23 mouse cellular contexts compared by ENCODE assay signal in the genomic region with DNA sequence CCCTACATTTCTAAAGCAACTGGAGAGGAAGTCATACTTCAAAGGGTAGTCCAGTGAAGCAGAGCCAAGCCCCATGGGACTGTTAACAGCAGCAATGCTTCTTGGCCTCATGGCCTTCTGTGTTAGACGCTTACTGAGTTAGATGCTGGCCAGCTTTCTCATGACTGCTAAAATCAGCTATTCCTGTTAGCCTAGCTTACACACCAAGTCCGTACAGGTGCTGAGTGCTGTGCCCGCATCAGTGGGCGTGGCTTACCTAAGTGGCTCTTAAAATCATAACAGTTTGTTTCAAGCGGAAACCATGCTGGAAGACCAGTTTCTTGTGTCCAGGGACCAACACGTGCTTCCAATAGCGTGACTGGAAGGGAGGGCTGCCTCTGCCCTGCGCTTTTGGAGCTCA.
DNase-seq lines count a peak whose midpoint lies in the region; ATAC-seq and TF ChIP-seq lines count a peak whose summit lies in the region.
"Had no signal": no experiment of that assay in that cellular context is flagged by ENCODE, and none has a peak within 500 bp of the region (broad histone marks: within the 10 kb centered on the region; RNA-seq: fewer than 3 reads in every experiment).

No protein-coding gene starts in this region.

- no peaks in the 10 kb centered on the region for H3K4me1 ChIP-seq in kidney, postnatal 0 days (replicated peaks; ENCODE audit: insufficient read depth, low read length)
- H3K4me1 ChIP-seq in kidney, embryonic 14.5 days (ENCODE audit: control insufficient read depth, insufficient read depth, low read length): peaks cover 4% of the 10 kb centered on the region; the same call in 1 of the 2 replicates
- H3K4me1 ChIP-seq in lung, adult 2 months (ENCODE audit: control insufficient read depth, insufficient read depth, low read length): no peaks in the 10 kb centered on the region
- no peaks in the 10 kb centered on the region for H3K4me1 ChIP-seq in lung, postnatal 0 days (ENCODE audit: insufficient read depth, low read depth, low read length)
- H3K4me1 ChIP-seq: forebrain, embryonic 13.5 days; hindbrain, embryonic 13.5 days had no signal

- no peak overlapping the region for H3K27ac ChIP-seq in kidney, postnatal 0 days
- H3K27ac ChIP-seq in kidney, embryonic 14.5 days (ENCODE audit: low read depth, low read length): no peak overlapping the region
- no peak overlapping the region for H3K27ac ChIP-seq in lung, postnatal 0 days (ENCODE audit: low read length)
- H3K27ac ChIP-seq: forebrain, embryonic 13.5 days; heart, embryonic 15.5 days; hindbrain, embryonic 13.5 days; liver, embryonic 14.5 days; stomach, postnatal 0 days had no signal

- no peak for TF ChIP-seq CTCF in kidney, postnatal 0 days (IDR thresholded peaks at IDR 0.05; ENCODE audit: low read depth)
- no peak for TF ChIP-seq CTCF in lung, adult 2 months (IDR thresholded peaks at IDR 0.05; ENCODE audit: insufficient read depth, low read length)
- TF ChIP-seq CTCF in lung, postnatal 0 days (IDR thresholded peaks at IDR 0.05): no peak

- H3K27me3 ChIP-seq in kidney, postnatal 0 days (ENCODE audit: insufficient read depth, low read length): no peaks in the 10 kb centered on the region
- H3K27me3 ChIP-seq in kidney, embryonic 14.5 days (ENCODE audit: control insufficient read depth, insufficient read depth, low read length): no peaks in the 10 kb centered on the region
- no peaks in the 10 kb centered on the region for H3K27me3 ChIP-seq in lung, postnatal 0 days (replicated peaks; ENCODE audit: insufficient read depth, low read length)
- H3K27me3 ChIP-seq: forebrain, embryonic 13.5 days; heart, embryonic 15.5 days; hindbrain, embryonic 13.5 days had no signal

- no peak overlapping the region for H3K4me2 ChIP-seq in kidney, postnatal 0 days (ENCODE audit: low read length)
- H3K4me2 ChIP-seq in kidney, embryonic 14.5 days (replicated peaks; ENCODE audit: low read depth, low read length): no peak overlapping the region
- no peak overlapping the region for H3K4me2 ChIP-seq in lung, postnatal 0 days (replicated peaks; ENCODE audit: low read depth, low read length)
- H3K4me2 ChIP-seq: forebrain, embryonic 13.5 days; heart, embryonic 15.5 days; hindbrain, embryonic 13.5 days had no signal

- H3K36me3 ChIP-seq in kidney, postnatal 0 days (ENCODE audit: insufficient read depth, low read length): no peaks in the 10 kb centered on the region
- no peaks in the 10 kb centered on the region for H3K36me3 ChIP-seq in kidney, embryonic 14.5 days (ENCODE audit: control insufficient read depth, insufficient read depth, low read length)
- no peaks in the 10 kb centered on the region for H3K36me3 ChIP-seq in lung, postnatal 0 days (ENCODE audit: insufficient read depth, low read length)
- H3K36me3 ChIP-seq: heart, embryonic 15.5 days; hindbrain, embryonic 13.5 days had no signal

- no peak for TF ChIP-seq POLR2A in lung, adult 2 months (IDR thresholded peaks at IDR 0.05; ENCODE audit: borderline replicate concordance, extremely low read depth, low read depth, low read length)

- ATAC-seq in kidney, postnatal 0 days (replicated peaks; ENCODE audit: low FRiP score, low read depth): no peak
- ATAC-seq in kidney, embryonic 14.5 days (ENCODE audit: low FRiP score, low TSS enrichment): no peak
- ATAC-seq in lung, postnatal 0 days: peak; percentile 41
- ATAC-seq: forebrain, embryonic 13.5 days; intestine, embryonic 16.5 days had no signal

- WGBS in kidney, postnatal 0 days: 70% methylated on average over 8 of the region's 8 CpGs
- WGBS in kidney, embryonic 14.5 days: 73% methylated on average over 8 of the region's 8 CpGs
- WGBS in lung, adult 2 months: 65% methylated on average over 8 of the region's 8 CpGs
- 58% methylated on average over 8 of the region's 8 CpGs for WGBS in lung, postnatal 0 days

- no peak overlapping the region for H3K9ac ChIP-seq in kidney, postnatal 0 days (ENCODE audit: low read depth, low read length)
- H3K9ac ChIP-seq in kidney, embryonic 14.5 days (ENCODE audit: low read depth, low read length): no peak overlapping the region
- no peak overlapping the region for H3K9ac ChIP-seq in lung, postnatal 0 days (replicated peaks; ENCODE audit: low read depth)
- H3K9ac ChIP-seq: forebrain, embryonic 13.5 days; heart, embryonic 15.5 days; hindbrain, embryonic 13.5 days; liver, embryonic 14.5 days had no signal

- TF ChIP-seq EP300 in lung, postnatal 0 days (IDR thresholded peaks at IDR 0.05): no peak

- no peaks in the 10 kb centered on the region for H3K9me3 ChIP-seq in kidney, postnatal 0 days (replicated peaks; ENCODE audit: low read length)
- no peaks in the 10 kb centered on the region for H3K9me3 ChIP-seq in kidney, embryonic 14.5 days (ENCODE audit: control insufficient read depth, low read length)
- no peaks in the 10 kb centered on the region for H3K9me3 ChIP-seq in lung, postnatal 0 days (ENCODE audit: low read length)
- H3K9me3 ChIP-seq: forebrain, embryonic 13.5 days; heart, embryonic 15.5 days; hindbrain, embryonic 13.5 days had no signal

- peak; percentile 38 for DNase-seq in kidney, postnatal 0 days (ENCODE audit: low spot score)
- DNase-seq in lung, adult 18-20 months: peak; percentile 5 to 6
- DNase-seq in lung, adult 2 months: no peak
- peak; percentile 27 for DNase-seq in lung, postnatal 0 days (ENCODE audit: low spot score)
- no peak for DNase-seq in right cerebral cortex, postnatal 4 days
- DNase-seq in right cerebral cortex, postnatal 36 days (ENCODE audit: low spot score in 2 of 2): no peak
- DNase-seq: adrenal gland, postnatal 14 days; cerebellum, adult 11 months; cerebellum, adult 9-10 months; cerebellum, postnatal 36 days; gastrocnemius, postnatal 10 days; layer of hippocampus, adult 9-11 months; liver; midbrain, embryonic 14.5 days; thymus, adult 18-20 months; thymus, postnatal 36 days had no signal

- H3K4me3 ChIP-seq in kidney, postnatal 0 days (replicated peaks; ENCODE audit: low read depth, low read length): no peak overlapping the region
- no peak overlapping the region for H3K4me3 ChIP-seq in kidney, embryonic 14.5 days (ENCODE audit: low read length)
- no peak overlapping the region for H3K4me3 ChIP-seq in lung, adult 2 months (replicated peaks; ENCODE audit: extremely low read depth, low read depth, low read length)
- no peak overlapping the region for H3K4me3 ChIP-seq in lung, postnatal 0 days (ENCODE audit: low read depth, low read length)
- H3K4me3 ChIP-seq: forebrain, embryonic 13.5 days; heart, embryonic 15.5 days; hindbrain, embryonic 13.5 days had no signal

Comparison
In these comparisons a context has a peak if more than half of its experiments do, and no peak if none do; other contexts are left out.
1. DNase-seq: peak in kidney, postnatal 0 days (single experiment), lung, adult 18-20 months (2 of 2) and lung, postnatal 0 days (single experiment); none in lung, adult 2 months (single experiment), right cerebral cortex, postnatal 4 days (single experiment) and right cerebral cortex, postnatal 36 days (0 of 2).